ENCODE assay signal across 17 mouse cellular contexts in genomic region chr5:51607686-51608480, GRCm38 (mm10). TPM values are rescaled to one million over a fixed set of nuclear protein-coding genes. Genes with fewer than 3 reads are reported as not detected.
DNase-seq lines count a peak whose midpoint lies in the region; ATAC-seq and TF ChIP-seq lines count a peak whose summit lies in the region.
"Had no signal": no experiment of that assay in that cellular context is flagged by ENCODE, and none has a peak within 500 bp of the region (broad histone marks: within the 10 kb centered on the region; RNA-seq: fewer than 3 reads in every experiment).

No protein-coding gene starts in this region.

- WGBS in intestine, embryonic 15.5 days, result 69% methylated on average over 6 of the region's 6 CpGs
- WGBS in intestine, postnatal 0 days, result 70% methylated on average over 6 of the region's 6 CpGs

- H3K27ac ChIP-seq in intestine, embryonic 15.5 days, result no peak overlapping the region
- H3K27ac ChIP-seq in intestine, postnatal 0 days (ENCODE audit: low read depth, low read length), result no peak overlapping the region
- H3K27ac ChIP-seq: embryonic facial prominence, embryonic 12.5 days; hindbrain, embryonic 14.5 days; limb, embryonic 13.5 days; midbrain, embryonic 10.5 days had no signal

- no peaks in the 10 kb centered on the region for H3K9me3 ChIP-seq in intestine, embryonic 15.5 days
- no peaks in the 10 kb centered on the region for H3K9me3 ChIP-seq in intestine, postnatal 0 days (ENCODE audit: control insufficient read depth)
- H3K9me3 ChIP-seq: embryonic facial prominence, embryonic 12.5 days; limb, embryonic 13.5 days; midbrain, embryonic 10.5 days had no signal

- no peak overlapping the region for H3K4me2 ChIP-seq in intestine, embryonic 15.5 days (replicated peaks)
- no peak overlapping the region for H3K4me2 ChIP-seq in intestine, postnatal 0 days (replicated peaks; ENCODE audit: low read depth)
- H3K4me2 ChIP-seq: embryonic facial prominence, embryonic 12.5 days; hindbrain, embryonic 14.5 days; limb, embryonic 13.5 days; lung, embryonic 14.5 days had no signal

- no peak overlapping the region for H3K9ac ChIP-seq in intestine, embryonic 15.5 days
- no peak overlapping the region for H3K9ac ChIP-seq in intestine, postnatal 0 days (ENCODE audit: low read depth, low read length)
- H3K9ac ChIP-seq: embryonic facial prominence, embryonic 12.5 days; hindbrain, embryonic 14.5 days; limb, embryonic 13.5 days; lung, embryonic 14.5 days had no signal

- no peaks in the 10 kb centered on the region for H3K36me3 ChIP-seq in intestine, embryonic 15.5 days
- no peaks in the 10 kb centered on the region for H3K36me3 ChIP-seq in intestine, postnatal 0 days (ENCODE audit: control insufficient read depth, insufficient read depth)
- H3K36me3 ChIP-seq: embryonic facial prominence, embryonic 12.5 days; limb, embryonic 13.5 days; midbrain, embryonic 10.5 days had no signal

- peak; percentile 29 for DNase-seq in 3134 (ENCODE audit: extremely low read depth, insufficient read length, low spot score)
- peak; percentile 65 for DNase-seq in 3T3-L1 (ENCODE audit: low read depth, low spot score)
- peak; percentile 19 to 59 for DNase-seq in kidney, postnatal 25 days
- DNase-seq in c-Kit-positive CD71-positive TER-119-positive erythroid progenitor cells, embryonic 14.5 days (ENCODE audit: low spot score), result no peak
- DNase-seq in testis, postnatal 10 days (ENCODE audit: low spot score), result no peak
- DNase-seq: adrenal gland, adult 2 months; heart, postnatal 10 days; lung, embryonic 14.5 days; thymus, postnatal 14 days had no signal

- ATAC-seq in intestine, embryonic 15.5 days, result peak; percentile 28; the same call in 1 of the 2 replicates
- ATAC-seq in intestine, postnatal 0 days, result no peak
- ATAC-seq in erythroid progenitor cell, adult 5-6 weeks (replicated peaks; ENCODE audit: low FRiP score, poor library complexity, severe bottlenecking), result no peak
- ATAC-seq: forebrain, embryonic 14.5 days had no signal

- TF ChIP-seq CTCF in intestine, postnatal 0 days (IDR thresholded peaks at IDR 0.05; ENCODE audit: low read depth), result no peak

- no peaks in the 10 kb centered on the region for H3K27me3 ChIP-seq in intestine, embryonic 15.5 days (replicated peaks)
- no peaks in the 10 kb centered on the region for H3K27me3 ChIP-seq in intestine, postnatal 0 days (replicated peaks; ENCODE audit: control insufficient read depth, insufficient read depth, low read length)
- H3K27me3 ChIP-seq: embryonic facial prominence, embryonic 12.5 days; limb, embryonic 13.5 days had no signal

- no peaks in the 10 kb centered on the region for H3K4me1 ChIP-seq in intestine, embryonic 15.5 days (replicated peaks)
- H3K4me1 ChIP-seq in intestine, postnatal 0 days (replicated peaks; ENCODE audit: control insufficient read depth, insufficient read depth, low read length), result no peaks in the 10 kb centered on the region
- H3K4me1 ChIP-seq: embryonic facial prominence, embryonic 12.5 days; limb, embryonic 13.5 days; midbrain, embryonic 10.5 days had no signal

- H3K4me3 ChIP-seq in intestine, embryonic 15.5 days (replicated peaks), result no peak overlapping the region
- H3K4me3 ChIP-seq in intestine, postnatal 0 days (ENCODE audit: low read depth, low read length), result no peak overlapping the region
- H3K4me3 ChIP-seq: embryonic facial prominence, embryonic 12.5 days; limb, embryonic 13.5 days; midbrain, embryonic 10.5 days had no signal

RNA-seq across cellular contexts. Expression of gene Ppargc1a, which starts 40.4 kb away (rescaled TPM):
- polyA plus RNA-seq in intestine, embryonic 15.5 days (2015; fragmentation: Nextera tagmentation; extraction: Ambion mirVana), result 6.9 and 7.1 TPM in 2 replicates
- polyA plus RNA-seq in intestine, postnatal 0 days (2015; fragmentation: Nextera tagmentation; extraction: Ambion mirVana), result 8.1 and 8.3 TPM in 2 replicates
- total RNA-seq in erythroid progenitor cell, adult 5-6 weeks (2015; ENCODE audit: low replicate concordance), result not detected in 2 replicates
- total RNA-seq in erythroid progenitor cell, adult 5-6 weeks (2017; ENCODE audit: low replicate concordance), result not detected in 2 replicates

Comparison
In these comparisons a context has a peak if more than half of its experiments do, and no peak if none do; other contexts are left out.
1. DNase-seq: peak in 3134 (single experiment), 3T3-L1 (single experiment) and kidney, postnatal 25 days (2 of 2); none in c-Kit-positive CD71-positive TER-119-positive erythroid progenitor cells, embryonic 14.5 days (single experiment) and testis, postnatal 10 days (single experiment).